Mouse (Mus musculus) heart, postnatal 0 days (tissue): ENCODE measurements at regions not wholly inside any gene's neighbourhood (a gene's known extent, or its start where the extent isn't known, plus 50 kb on each side); places are given as distances from the start of the nearest gene placed in this dataset.

Experiments
- ATAC-seq: fragments of 200-750 bp; cut with Nextera tagmentation; 2 replicates; pipeline ENCODE4 v1.8.0; 2017; ENCODE audit warnings: low read depth, moderate number of reproducible peaks, moderate library complexity; ENCODE audit not compliant: insufficient read depth
- DNase-seq: peaks from one replicate; pipeline ENCODE4 v3.0.0-alpha.2; 2016; ENCODE audit warnings: low spot score
- H3K27ac ChIP-seq: fragments of 300-500 bp; sonication (generic); 2 replicates; pipeline ENCODE4 v1.5.1; 2014; ENCODE audit warnings: low read depth, mild to moderate bottlenecking
- H3K27me3 ChIP-seq: fragments of 300-500 bp; sonication (generic); 2 replicates; pipeline ENCODE4 v1.6.1; 2014; ENCODE audit warnings: low read length, mixed read lengths; ENCODE audit not compliant: control insufficient read depth, insufficient read depth
- H3K36me3 ChIP-seq: fragments of 300-500 bp; sonication (generic); replicated peaks from 2 replicates; pipeline ENCODE4 v1.6.1; 2014; ENCODE audit warnings: low read length, mixed read lengths; ENCODE audit not compliant: control insufficient read depth, insufficient read depth
- H3K4me1 ChIP-seq: fragments of 300-500 bp; sonication (generic); 2 replicates; pipeline ENCODE4 v1.6.1; 2014; ENCODE audit warnings: antibody characterized with exemption; ENCODE audit not compliant: control insufficient read depth, insufficient read depth
- H3K4me2 ChIP-seq: fragments of 300-500 bp; sonication (generic); 2 replicates; pipeline ENCODE4 v1.6.1; 2014; ENCODE audit warnings: low read depth, mild to moderate bottlenecking, low read length, moderate library complexity
- H3K4me3 ChIP-seq: fragments of 300-500 bp; sonication (generic); 2 replicates; pipeline ENCODE4 v1.5.1; 2014; ENCODE audit warnings: low read depth, low read length
- H3K9ac ChIP-seq: fragments of 300-500 bp; sonication (generic); replicated peaks from 2 replicates; pipeline ENCODE4 v1.6.1; 2014; ENCODE audit warnings: low read depth, low read length, mixed read lengths
- H3K9me3 ChIP-seq: fragments of 300-500 bp; sonication (generic); replicated peaks from 2 replicates; pipeline ENCODE4 v1.6.1; 2016; ENCODE audit warnings: low read length; ENCODE audit not compliant: control insufficient read depth
- CTCF ChIP-seq: IDR thresholded peaks from 2 replicates; pipeline ENCODE4 v1.5.1; 2016; ENCODE audit warnings: antibody characterized with exemption, control low read depth, low read depth
- EP300 ChIP-seq: IDR thresholded peaks from 2 replicates; pipeline ENCODE4 v1.6.1; 2016; ENCODE audit warnings: antibody characterized with exemption, low read depth
- WGBS: fragments of 180-500 bp; shearing (Covaris S2); extraction: QIAGEN DNeasy Blood & Tissue Kit; methylation state at CpG from one replicate; pipeline ENCODE4 v1.1.7; 2014; 5-methylcytosine and 5-hydroxymethylcytosine counted together

DNA sequence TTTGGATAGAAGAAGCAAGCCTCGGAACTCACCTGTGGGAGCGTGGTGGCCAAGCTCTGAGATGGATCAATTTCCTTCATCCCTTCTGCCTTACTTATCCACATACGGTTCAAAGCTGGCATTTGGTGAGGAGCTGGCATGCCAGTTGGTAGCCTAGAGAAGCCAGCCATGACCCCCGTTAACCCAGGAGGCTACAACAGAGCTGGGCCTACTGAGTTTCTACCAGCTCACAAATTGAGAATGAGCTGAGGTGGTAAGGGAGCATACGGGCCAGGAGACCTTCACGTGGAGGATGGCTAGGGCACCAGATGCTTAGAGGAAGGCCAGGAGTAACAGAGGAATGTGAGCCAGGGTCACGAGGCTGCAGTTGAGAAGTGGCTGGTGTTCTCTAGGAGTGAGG lies 139.2 kb downstream of the Slc38a4 start:
- ATAC-seq, result no peak
- WGBS, result 78% methylated on average over 7 of the region's 7 CpGs
- no peak overlapping the region for H3K4me2 ChIP-seq

GRCm38 (mm10) chr15:96915544-96915943 lies 140.2 kb downstream of the Slc38a4 start:
- DNase-seq, result no peak

More for the DNA sequence above, 139.2 kb downstream of the Slc38a4 start:
- Histone ChIP-seq H3K4me3 (no peak overlapping the region), H3K36me3 (no peaks in the 10 kb centered on the region), H3K27ac (no peak overlapping the region), H3K9me3 (0 out of 2 replicates have a peak, but pooled peaks cover 3% of the 10 kb centered on the region), H3K9ac (no peak overlapping the region), H3K27me3 (no peaks in the 10 kb centered on the region), H3K4me1 (peaks cover 16% of the 10 kb centered on the region)
- no peak for TF ChIP-seq EP300
- TF ChIP-seq CTCF, result no peak
- no peak for DNase-seq

GRCm38 (mm10) chr15:96914988-96915387 lies 140.8 kb downstream of the Slc38a4 start:
- TF ChIP-seq CTCF (no peak), EP300 (no peak)
- no peaks in the 10 kb centered on the region for H3K27me3 ChIP-seq
- no peaks in the 10 kb centered on the region for H3K9me3 ChIP-seq
- peaks cover 18% of the 10 kb centered on the region for H3K4me1 ChIP-seq
- H3K9ac ChIP-seq, result no peak overlapping the region
- H3K27ac ChIP-seq, result 0 out of 2 replicates have a peak overlapping the region, but pooled peaks have one; percentile 13
- no peak overlapping the region for H3K4me2 ChIP-seq
- no peaks in the 10 kb centered on the region for H3K36me3 ChIP-seq
- no peak overlapping the region for H3K4me3 ChIP-seq
- DNase-seq (no peak), ATAC-seq (no peak)
- 81% methylated on average over 6 of the region's 6 CpGs for WGBS

More at GRCm38 (mm10) chr15:96915544-96915943, 140.2 kb downstream of the Slc38a4 start:
- ATAC-seq, result no peak
- H3K36me3 ChIP-seq, result no peaks in the 10 kb centered on the region
- H3K4me2 ChIP-seq, result no peak overlapping the region
- no peak overlapping the region for H3K27ac ChIP-seq
- WGBS, result 65% methylated on average over 10 of the region's 10 CpGs
- no peak for TF ChIP-seq CTCF
- TF ChIP-seq EP300, result no peak
- peaks cover 18% of the 10 kb centered on the region for H3K4me1 ChIP-seq
- H3K4me3 ChIP-seq, result no peak overlapping the region
- H3K9ac ChIP-seq, result no peak overlapping the region
- 0 out of 2 replicates have a peak, but pooled peaks cover under 1% of the 10 kb centered on the region for H3K9me3 ChIP-seq
- no peaks in the 10 kb centered on the region for H3K27me3 ChIP-seq

- Histone ChIP-seq H3K9ac (no peak overlapping the region), H3K36me3 (no peaks in the 10 kb centered on the region), H3K9me3 (no peaks in the 10 kb centered on the region), H3K4me3 (no peak overlapping the region), H3K4me1 (no peaks in the 10 kb centered on the region), H3K27me3 (no peaks in the 10 kb centered on the region), H3K27ac (no peak overlapping the region), H3K4me2 (no peak overlapping the region)
- no peak for DNase-seq
- no peak for TF ChIP-seq EP300
- no peak for TF ChIP-seq CTCF
- 86% methylated on average over 4 of the region's 4 CpGs for WGBS
- no peak for ATAC-seq
These were observed 150.2 kb downstream of the Slc38a4 start for GRCm38 (mm10) chr15:96905520-96905919.

GRCm38 (mm10) chr15:96903461-96903860 lies 152.3 kb downstream of the Slc38a4 start:
- Histone ChIP-seq H3K9ac (no peak overlapping the region), H3K4me2 (no peak overlapping the region), H3K27ac (no peak overlapping the region), H3K27me3 (no peaks in the 10 kb centered on the region), H3K4me3 (no peak overlapping the region), H3K4me1 (no peaks in the 10 kb centered on the region), H3K9me3 (no peaks in the 10 kb centered on the region), H3K36me3 (no peaks in the 10 kb centered on the region)
- TF ChIP-seq EP300 (no peak), CTCF (no peak)
- DNase-seq (no peak), ATAC-seq (no peak)
- WGBS, result 86% methylated on average over 3 of the region's 3 CpGs

GRCm38 (mm10) chr15:96902781-96903180 lies 153.0 kb downstream of the Slc38a4 start:
- TF ChIP-seq CTCF (no peak), EP300 (no peak)
- no peak for ATAC-seq
- no peaks in the 10 kb centered on the region for H3K4me1 ChIP-seq
- 80% methylated on average over 8 of the region's 8 CpGs for WGBS
- no peak overlapping the region for H3K27ac ChIP-seq
- H3K36me3 ChIP-seq, result no peaks in the 10 kb centered on the region
- H3K9me3 ChIP-seq, result no peaks in the 10 kb centered on the region
- H3K9ac ChIP-seq, result no peak overlapping the region
- H3K4me2 ChIP-seq, result no peak overlapping the region
- no peaks in the 10 kb centered on the region for H3K27me3 ChIP-seq
- H3K4me3 ChIP-seq, result no peak overlapping the region
- no peak for DNase-seq
